14 mouse cellular contexts compared by ENCODE assay signal in the genomic region with DNA sequence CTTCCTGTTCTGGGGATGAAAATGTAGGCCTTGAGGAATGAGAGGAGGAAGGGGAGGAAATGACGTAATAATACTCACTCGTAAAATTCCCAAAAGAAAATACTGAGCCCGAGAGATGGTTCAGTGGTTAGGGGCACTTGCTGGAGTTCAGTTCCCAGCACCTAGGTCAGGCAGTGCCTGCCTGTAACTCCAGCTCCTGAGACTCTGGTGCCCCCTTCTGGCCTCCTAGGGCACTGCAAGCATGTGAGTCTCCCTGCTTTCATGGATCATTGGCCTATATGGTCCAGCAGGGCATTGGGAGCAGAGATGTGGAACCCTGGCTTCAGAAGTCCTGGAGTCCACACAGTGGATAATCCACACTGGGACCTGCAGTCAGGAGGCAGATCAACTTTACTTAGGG. TPM values are rescaled to one million over a fixed set of nuclear protein-coding genes. Genes with fewer than 3 reads are reported as not detected.
DNase-seq lines count a peak whose midpoint lies in the region; ATAC-seq and TF ChIP-seq lines count a peak whose summit lies in the region.
"Had no signal": no experiment of that assay in that cellular context is flagged by ENCODE, and none has a peak within 500 bp of the region (broad histone marks: within the 10 kb centered on the region; RNA-seq: fewer than 3 reads in every experiment).

No protein-coding gene starts in this region.

- no peak for DNase-seq in heart, adult 2 months
- no peak for DNase-seq in heart, adult 18-20 months
- DNase-seq in lung, embryonic 14.5 days, result no peak
- no peak for DNase-seq in lung, postnatal 25 days (ENCODE audit: low spot score)
- no peak for DNase-seq in G1E (ENCODE audit: low spot score)
- DNase-seq in liver, embryonic 14.5 days (ENCODE audit: low read depth in 3 of 3, low spot score in 3 of 3), result no peak
- no peak for DNase-seq in adrenal gland, postnatal 36 days
- DNase-seq in urinary bladder, postnatal 10 days (ENCODE audit: low spot score), result no peak
- DNase-seq: embryo, embryonic 11 days; heart, adult 11 months; heart, postnatal 4 days; kidney, adult 11 months; right cerebral cortex, postnatal 4 days had no signal

- no peak overlapping the region for H3K27ac ChIP-seq in heart, adult 2 months
- H3K27ac ChIP-seq in lung, embryonic 14.5 days (ENCODE audit: low read depth), result no peak overlapping the region
- no peak overlapping the region for H3K27ac ChIP-seq in liver, embryonic 14.5 days

- intact Hi-C loops in heart, adult 2 months (cut with DNase I), result no loop called here

- TF ChIP-seq EP300 in heart, adult 2 months (IDR thresholded peaks at IDR 0.05; ENCODE audit: insufficient read depth, low read depth, low read length), result no peak
- TF ChIP-seq EP300 in liver, embryonic 14.5 days (IDR thresholded peaks at IDR 0.05; ENCODE audit: low read depth), result no peak

- no peak for TF ChIP-seq POLR2A in heart, adult 2 months (IDR thresholded peaks at IDR 0.05; ENCODE audit: insufficient read depth, low read depth, low read length)

- peak; percentile 47 for TF ChIP-seq CTCF in heart, adult 2 months (IDR thresholded peaks at IDR 0.05)
- TF ChIP-seq CTCF in lung, embryonic 14.5 days (IDR thresholded peaks at IDR 0.05; ENCODE audit: low read depth), result peak; percentile 59
- peak; percentile 35; the same call in 1 of the 2 replicates for TF ChIP-seq CTCF in G1E (IDR thresholded peaks at IDR 0.05; ENCODE audit: low read depth, low read length)
- peak; percentile 81 for TF ChIP-seq CTCF in liver, embryonic 14.5 days (IDR thresholded peaks at IDR 0.05; ENCODE audit: low read depth)

- 78% methylated on average over 3 of the region's 3 CpGs for WGBS in heart, adult 2 months
- WGBS in lung, embryonic 14.5 days, result 92% methylated on average over 3 of the region's 3 CpGs
- 74% methylated on average over 3 of the region's 3 CpGs for WGBS in liver, embryonic 14.5 days (ENCODE audit: insufficient replicate concordance)

- no peaks in the 10 kb centered on the region for H3K27me3 ChIP-seq in heart, adult 2 months (ENCODE audit: control insufficient read depth, insufficient read depth, low read length)
- no peaks in the 10 kb centered on the region for H3K27me3 ChIP-seq in lung, embryonic 14.5 days (ENCODE audit: insufficient read depth, low read length)
- H3K27me3 ChIP-seq in G1E (ENCODE audit: insufficient read depth, low read length), result peaks cover 12% of the 10 kb centered on the region
- H3K27me3 ChIP-seq in liver, embryonic 14.5 days (ENCODE audit: control insufficient read depth, insufficient read depth, low read length), result no peaks in the 10 kb centered on the region

- H3K4me1 ChIP-seq in heart, adult 2 months (ENCODE audit: control insufficient read depth, insufficient read depth, low read length), result no peaks in the 10 kb centered on the region
- peaks cover 13% of the 10 kb centered on the region for H3K4me1 ChIP-seq in lung, embryonic 14.5 days (ENCODE audit: insufficient read depth)
- no peaks in the 10 kb centered on the region for H3K4me1 ChIP-seq in G1E (ENCODE audit: insufficient read depth, low read depth, low read length)
- H3K4me1 ChIP-seq in liver, embryonic 14.5 days (replicated peaks; ENCODE audit: control insufficient read depth in 2 of 2, insufficient read depth in 2 of 2, low read length in 1 of 2), result no peaks in the 10 kb centered on the region

- H3K9ac ChIP-seq in heart, adult 2 months (ENCODE audit: low read depth, low read length), result no peak overlapping the region
- no peak overlapping the region for H3K9ac ChIP-seq in lung, embryonic 14.5 days
- no peak overlapping the region for H3K9ac ChIP-seq in liver, embryonic 14.5 days (replicated peaks)

- H3K4me2 ChIP-seq in lung, embryonic 14.5 days, result no peak overlapping the region
- H3K4me2 ChIP-seq in liver, embryonic 14.5 days (ENCODE audit: low read depth), result no peak overlapping the region

- H3K36me3 ChIP-seq in heart, adult 2 months (ENCODE audit: control insufficient read depth, insufficient read depth, low read length), result no peaks in the 10 kb centered on the region
- no peaks in the 10 kb centered on the region for H3K36me3 ChIP-seq in lung, embryonic 14.5 days (ENCODE audit: insufficient read depth)
- H3K36me3 ChIP-seq in G1E (replicated peaks), result no peaks in the 10 kb centered on the region
- H3K36me3 ChIP-seq in liver, embryonic 14.5 days (replicated peaks; ENCODE audit: control insufficient read depth, insufficient read depth, low read depth), result no peaks in the 10 kb centered on the region

- H3K4me3 ChIP-seq in heart, adult 2 months, result no peak overlapping the region
- no peak overlapping the region for H3K4me3 ChIP-seq in lung, embryonic 14.5 days (ENCODE audit: low read depth, low read length)
- no peak overlapping the region for H3K4me3 ChIP-seq in G1E (ENCODE audit: low read depth, low read length)
- H3K4me3 ChIP-seq in liver, embryonic 14.5 days (ENCODE audit: insufficient read depth in 1 of 2, low read depth in 2 of 2, low read length in 2 of 2), result no peak overlapping the region
- H3K4me3 ChIP-seq: erythroblast, embryonic 14.5 days had no signal

- no peak for ATAC-seq in lung, embryonic 14.5 days (ENCODE audit: insufficient read depth)
- ATAC-seq in G1E (ENCODE audit: extremely low read depth, insufficient number of reproducible peaks, low FRiP score, poor library complexity, severe bottlenecking), result no peak
- ATAC-seq in liver, embryonic 14.5 days (ENCODE audit: insufficient read depth), result no peak

- peaks cover 6% of the 10 kb centered on the region; the same call in 1 of the 2 replicates for H3K9me3 ChIP-seq in lung, embryonic 14.5 days (ENCODE audit: low read depth, low read length)
- peaks cover 4% of the 10 kb centered on the region; the same call in 1 of the 2 replicates for H3K9me3 ChIP-seq in G1E (replicated peaks)
- H3K9me3 ChIP-seq in liver, embryonic 14.5 days (ENCODE audit: control insufficient read depth, low read length), result no peaks in the 10 kb centered on the region; the same call in 1 of the 2 replicates

- no peaks in the 10 kb centered on the region for H3K79me2 ChIP-seq in heart, adult 2 months (replicated peaks; ENCODE audit: control insufficient read depth, insufficient read depth, low read length)

RNA-seq across cellular contexts. Expression of gene Nfam1, which starts 13.2 kb away (rescaled TPM):
- total RNA-seq in heart, adult 2 months (2021), result 1 to 10 TPM; 2.4 to 2.6 TPM
- polyA plus RNA-seq in heart, adult 2 months (2012; rRNA removed), result 3.1 and 3.9 TPM in 2 replicates
- 1 to 10 TPM; 1.5 to 2.0 TPM for total RNA-seq in heart, adult 18-20 months (2021)
- polyA plus RNA-seq in lung, embryonic 14.5 days (2014; fragmentation: Nextera tagmentation; extraction: Ambion mirVana), result 3.6 and 3.9 TPM in 2 replicates
- total RNA-seq in G1E (2014; fragmentation: Nextera tagmentation), result not detected in 2 replicates
- total RNA-seq in G1E (2017), result 0.60 and 0.81 TPM in 2 replicates
- 0.03 and 0.09 TPM in 2 replicates for polyA plus RNA-seq in G1E (2012)
- polyA plus RNA-seq in liver, embryonic 14.5 days (2012; rRNA removed), result 3.6 TPM in 2 replicates
- 5.0 and 5.9 TPM in 2 replicates for polyA plus RNA-seq in liver, embryonic 14.5 days (2014; fragmentation: Nextera tagmentation; extraction: Ambion mirVana)
- 1 to 10 TPM; 2.2 to 3.3 TPM for total RNA-seq in adrenal gland, postnatal 36 days (2021)

RNA-seq across cellular contexts. Expression of gene Serhl, which starts 43.0 kb away (rescaled TPM):
- 10 to 100 TPM; 36.8 to 41.0 TPM for total RNA-seq in heart, adult 2 months (2021)
- polyA plus RNA-seq in heart, adult 2 months (2012; rRNA removed), result 82.7 and 90.2 TPM in 2 replicates
- total RNA-seq in heart, adult 18-20 months (2021), result 10 to 100 TPM; 46.1 to 55.5 TPM
- polyA plus RNA-seq in lung, embryonic 14.5 days (2014; fragmentation: Nextera tagmentation; extraction: Ambion mirVana), result 60.6 and 68.1 TPM in 2 replicates
- 25.4 and 40.5 TPM in 2 replicates for total RNA-seq in G1E (2014; fragmentation: Nextera tagmentation)
- total RNA-seq in G1E (2017), result 29.5 and 32.7 TPM in 2 replicates
- 2.3 and 3.1 TPM in 2 replicates for polyA plus RNA-seq in G1E (2012)
- polyA plus RNA-seq in liver, embryonic 14.5 days (2012; rRNA removed), result 6.9 and 12.4 TPM in 2 replicates
- polyA plus RNA-seq in liver, embryonic 14.5 days (2014; fragmentation: Nextera tagmentation; extraction: Ambion mirVana), result 14.8 and 17.2 TPM in 2 replicates
- total RNA-seq in adrenal gland, postnatal 36 days (2021), result 10 to 100 TPM; 42.6 to 59.9 TPM

RNA-seq across cellular contexts. Expression of gene Tcf20, which starts 58.6 kb away (rescaled TPM):
- total RNA-seq in heart, adult 2 months (2021), result 10 to 100 TPM; 60.1 to 60.8 TPM
- polyA plus RNA-seq in heart, adult 2 months (2012; rRNA removed), result 6.6 and 9.5 TPM in 2 replicates
- 10 to 100 TPM; 48.2 to 56.6 TPM for total RNA-seq in heart, adult 18-20 months (2021)
- polyA plus RNA-seq in lung, embryonic 14.5 days (2014; fragmentation: Nextera tagmentation; extraction: Ambion mirVana), result 9.9 and 10.9 TPM in 2 replicates
- total RNA-seq in G1E (2014; fragmentation: Nextera tagmentation), result 126 and 146 TPM in 2 replicates
- 116 and 128 TPM in 2 replicates for total RNA-seq in G1E (2017)
- 24.2 and 26.1 TPM in 2 replicates for polyA plus RNA-seq in G1E (2012)
- polyA plus RNA-seq in liver, embryonic 14.5 days (2012; rRNA removed), result 4.3 and 5.7 TPM in 2 replicates
- 2.9 and 3.2 TPM in 2 replicates for polyA plus RNA-seq in liver, embryonic 14.5 days (2014; fragmentation: Nextera tagmentation; extraction: Ambion mirVana)
- 100 to 1,000 TPM in 1 of 2 experiments, 10 to 100 TPM in 1; 94.4 to 104 TPM for total RNA-seq in adrenal gland, postnatal 36 days (2021)
